Mouse (Mus musculus) liver, embryonic 15.5 days (tissue): ENCODE results near the gene Itpr2. TPM values are rescaled to one million over a fixed set of nuclear protein-coding genes. Genes with fewer than 3 reads are reported as not detected.

ENCODE experiments used
- ATAC-seq: fragments of 200-750 bp; cut with Nextera tagmentation; 2 replicates; pipeline ENCODE4 v1.8.0; 2017; ENCODE audit warnings: moderate number of reproducible peaks, mild to moderate bottlenecking, moderate library complexity; ENCODE audit not compliant: insufficient read depth
- H3K27ac ChIP-seq: fragments of 300-500 bp; sonication (generic); replicated peaks from 2 replicates; pipeline ENCODE4 v1.5.1; 2015; ENCODE audit warnings: mild to moderate bottlenecking, inconsistent platforms
- H3K27me3 ChIP-seq: fragments of 300-500 bp; sonication (generic); 2 replicates; pipeline ENCODE4 v1.6.1; 2015; ENCODE audit warnings: mild to moderate bottlenecking, inconsistent platforms
- H3K36me3 ChIP-seq: fragments of 300-500 bp; sonication (generic); replicated peaks from 2 replicates; pipeline ENCODE4 v1.6.1; 2015; ENCODE audit warnings: moderate library complexity, mild to moderate bottlenecking, inconsistent platforms
- H3K4me1 ChIP-seq: fragments of 300-500 bp; sonication (generic); replicated peaks from 2 replicates; pipeline ENCODE4 v1.6.1; 2015; ENCODE audit warnings: inconsistent platforms
- H3K4me2 ChIP-seq: fragments of 300-500 bp; sonication (generic); 2 replicates; pipeline ENCODE4 v1.6.1; 2015; ENCODE audit warnings: moderate library complexity, mild to moderate bottlenecking, inconsistent platforms
- H3K4me3 ChIP-seq: fragments of 300-500 bp; sonication (generic); replicated peaks from 2 replicates; pipeline ENCODE4 v1.5.1; 2015; ENCODE audit warnings: mild to moderate bottlenecking, inconsistent platforms
- H3K9ac ChIP-seq: fragments of 300-500 bp; sonication (generic); 2 replicates; pipeline ENCODE4 v1.6.1; 2015; ENCODE audit warnings: moderate library complexity, mild to moderate bottlenecking, inconsistent platforms
- H3K9me3 ChIP-seq: fragments of 300-500 bp; sonication (generic); replicated peaks from 2 replicates; pipeline ENCODE4 v1.6.1; 2016; ENCODE audit warnings: inconsistent platforms
- WGBS: fragments of 180-500 bp; shearing (Covaris S2); methylation state at CpG from one replicate; pipeline ENCODE4 v1.1.7; 2015; ENCODE audit warnings: mixed read lengths; ENCODE audit not compliant: insufficient replicate concordance; 5-methylcytosine and 5-hydroxymethylcytosine counted together
- polyA plus RNA-seq: library from polyadenylated mRNA; unstranded; fragments of >200 nt; fragmentation: Nextera tagmentation; extraction: Ambion mirVana; gene quantifications from 2 replicates; pipeline ENCODE4 v1.2.1, GENCODE M21; 2015

Gene Itpr2
- polyA plus RNA-seq, 1 experiment from 2014 or later = 4.2 TPM

GRCm38 (mm10) chr6:146395616-146396015, 106.4 kb downstream of the Itpr2 start:
- H3K4me1 ChIP-seq = peaks cover 7% of the 10 kb centered on the region; the same call in 1 of the 2 replicates
- H3K9ac ChIP-seq = no peak overlapping the region
- no peak overlapping the region for H3K27ac ChIP-seq
- no peaks in the 10 kb centered on the region for H3K36me3 ChIP-seq
- H3K4me3 ChIP-seq = no peak overlapping the region
- no peaks in the 10 kb centered on the region for H3K9me3 ChIP-seq
- no peaks in the 10 kb centered on the region for H3K27me3 ChIP-seq
- no peak for ATAC-seq
- H3K4me2 ChIP-seq = no peak overlapping the region
- WGBS = 57% methylated on average over 4 of the region's 4 CpGs

DNA sequence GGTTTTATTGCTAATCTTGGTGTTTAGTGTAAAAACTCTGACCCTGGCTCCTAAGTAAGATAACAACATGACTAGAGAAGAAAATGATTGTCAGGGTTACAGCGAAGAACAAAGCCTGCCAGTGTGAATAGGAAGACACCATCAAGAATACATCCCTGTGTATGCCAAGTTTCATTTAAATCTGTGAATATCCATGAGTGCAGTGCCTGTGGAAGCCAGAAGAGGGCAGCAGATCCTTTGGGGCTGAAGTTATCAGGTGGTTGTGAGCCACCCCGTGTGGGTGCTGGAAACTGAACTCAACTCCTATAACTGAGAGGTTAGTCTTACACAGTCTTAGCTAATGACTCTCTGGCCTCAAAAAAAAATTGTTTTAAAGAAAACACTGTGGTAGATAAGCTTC, 109.8 kb downstream of the Itpr2 start:
- H3K27me3 ChIP-seq = no peaks in the 10 kb centered on the region
- H3K4me2 ChIP-seq = no peak overlapping the region
- H3K27ac ChIP-seq = no peak overlapping the region
- no peak for ATAC-seq
- H3K4me3 ChIP-seq = no peak overlapping the region
- no peak overlapping the region for H3K9ac ChIP-seq
- H3K9me3 ChIP-seq = no peaks in the 10 kb centered on the region
- WGBS = 63% methylated on average over 2 of the region's 2 CpGs
- no peaks in the 10 kb centered on the region for H3K36me3 ChIP-seq
- H3K4me1 ChIP-seq = no peaks in the 10 kb centered on the region

- no peak for ATAC-seq
- Histone ChIP-seq H3K36me3 (no peaks in the 10 kb centered on the region), H3K4me2 (no peak overlapping the region), H3K4me3 (no peak overlapping the region), H3K9me3 (no peaks in the 10 kb centered on the region), H3K27ac (no peak overlapping the region), H3K27me3 (no peaks in the 10 kb centered on the region), H3K4me1 (no peaks in the 10 kb centered on the region), H3K9ac (no peak overlapping the region)
- WGBS = 69% methylated on average over 4 of the region's 4 CpGs
Measured at GRCm38 (mm10) chr6:146390159-146390558, 111.9 kb downstream of the Itpr2 start.

DNA sequence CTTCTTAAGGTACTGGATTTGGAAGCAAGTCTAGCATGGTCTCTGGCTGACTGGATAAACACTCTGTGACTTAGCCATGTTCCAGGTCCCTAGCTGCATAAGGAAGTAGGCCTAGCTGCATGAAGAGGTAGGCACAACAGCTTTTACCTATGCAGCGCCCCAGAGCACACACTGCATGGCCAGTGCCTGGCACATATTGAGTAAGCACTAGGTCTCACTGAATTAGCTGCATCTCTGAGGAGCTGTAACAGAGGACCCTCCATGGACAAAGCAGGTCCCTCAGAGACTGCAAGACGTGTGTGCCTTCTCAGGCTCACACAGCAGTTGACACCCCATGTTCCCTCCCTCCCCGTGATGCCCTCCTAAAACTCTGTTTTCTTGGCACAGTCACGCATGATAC, 114.0 kb downstream of the Itpr2 start:
- no peak overlapping the region for H3K4me2 ChIP-seq
- H3K4me3 ChIP-seq = no peak overlapping the region
- WGBS = 69% methylated on average over 4 of the region's 4 CpGs
- no peaks in the 10 kb centered on the region for H3K27me3 ChIP-seq
- no peak overlapping the region for H3K9ac ChIP-seq
- ATAC-seq = no peak
- H3K9me3 ChIP-seq = no peaks in the 10 kb centered on the region
- H3K27ac ChIP-seq = no peak overlapping the region
- no peaks in the 10 kb centered on the region for H3K36me3 ChIP-seq
- H3K4me1 ChIP-seq = no peaks in the 10 kb centered on the region

- Histone ChIP-seq H3K4me2 (no peak overlapping the region), H3K27ac (no peak overlapping the region), H3K4me3 (no peak overlapping the region), H3K9ac (no peak overlapping the region), H3K27me3 (no peaks in the 10 kb centered on the region), H3K4me1 (no peaks in the 10 kb centered on the region), H3K9me3 (no peaks in the 10 kb centered on the region), H3K36me3 (no peaks in the 10 kb centered on the region)
- ATAC-seq = no peak
- WGBS = 40% methylated on average over 6 of the region's 6 CpGs
Measured at GRCm38 (mm10) chr6:146387039-146387713, 114.8 kb downstream of the Itpr2 start.

DNA sequence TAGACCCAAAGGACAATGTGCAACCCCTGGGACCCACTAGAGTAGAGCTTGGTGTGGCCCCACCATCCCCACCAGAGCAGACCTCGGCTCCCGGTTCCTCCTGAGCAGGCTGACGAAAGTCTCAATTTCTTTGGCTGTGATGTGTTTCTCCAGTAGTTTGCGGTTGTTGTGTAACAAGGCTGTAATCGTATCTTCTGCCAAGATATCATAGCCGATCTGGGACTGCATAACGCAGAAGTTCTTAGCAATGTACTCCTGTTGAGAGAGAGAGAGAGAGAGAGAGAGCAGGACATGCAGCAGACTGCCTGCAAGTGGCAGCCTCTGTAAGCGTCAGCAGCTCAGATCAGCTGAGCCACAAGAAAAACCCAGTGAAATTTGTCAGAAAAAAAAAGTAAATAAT, 122.8 kb downstream of the Itpr2 start:
- no peaks in the 10 kb centered on the region for H3K4me1 ChIP-seq
- H3K4me2 ChIP-seq = no peak overlapping the region
- H3K27ac ChIP-seq = no peak overlapping the region
- no peaks in the 10 kb centered on the region for H3K9me3 ChIP-seq
- H3K9ac ChIP-seq = no peak overlapping the region
- 62% methylated on average over 8 of the region's 8 CpGs for WGBS
- H3K36me3 ChIP-seq = no peaks in the 10 kb centered on the region
- H3K27me3 ChIP-seq = no peaks in the 10 kb centered on the region
- ATAC-seq = no peak
- no peak overlapping the region for H3K4me3 ChIP-seq

DNA sequence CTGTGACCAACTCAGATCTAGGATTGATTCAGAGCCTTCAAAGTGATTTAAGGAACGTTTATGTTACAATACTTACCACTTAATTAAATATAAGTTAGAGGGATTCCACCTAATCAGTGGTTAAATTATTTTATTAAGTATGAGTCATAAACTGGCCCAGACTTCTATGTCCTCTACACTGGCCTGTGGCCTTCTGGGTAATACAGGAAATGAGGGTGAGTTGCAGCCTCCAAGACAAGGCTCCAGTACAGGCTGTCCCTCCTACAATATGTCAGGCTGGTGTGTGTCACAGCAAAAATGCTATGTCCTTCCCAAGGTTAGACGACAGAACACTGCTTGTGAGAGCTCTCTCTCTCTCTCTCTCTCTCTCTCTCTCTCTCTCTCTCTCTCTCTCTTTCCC, 130.5 kb downstream of the Itpr2 start:
- WGBS = 50% methylated on average over 2 of the region's 2 CpGs
- Histone ChIP-seq H3K27me3 (no peaks in the 10 kb centered on the region), H3K9ac (no peak overlapping the region), H3K4me2 (no peak overlapping the region), H3K27ac (no peak overlapping the region), H3K4me1 (no peaks in the 10 kb centered on the region), H3K9me3 (no peaks in the 10 kb centered on the region), H3K4me3 (no peak overlapping the region), H3K36me3 (no peaks in the 10 kb centered on the region)
- ATAC-seq = no peak

GRCm38 (mm10) chr6:146366180-146366579, 135.8 kb downstream of the Itpr2 start:
- Histone ChIP-seq H3K9ac (no peak overlapping the region), H3K27ac (no peak overlapping the region), H3K4me2 (no peak overlapping the region), H3K9me3 (no peaks in the 10 kb centered on the region), H3K36me3 (no peaks in the 10 kb centered on the region), H3K4me1 (no peaks in the 10 kb centered on the region), H3K27me3 (no peaks in the 10 kb centered on the region), H3K4me3 (no peak overlapping the region)
- ATAC-seq = no peak
- 64% methylated on average over 4 of the region's 4 CpGs for WGBS

GRCm38 (mm10) chr6:146357911-146358310, 144.1 kb downstream of the Itpr2 start:
- H3K27ac ChIP-seq = no peak overlapping the region
- H3K4me3 ChIP-seq = no peak overlapping the region
- H3K36me3 ChIP-seq = no peaks in the 10 kb centered on the region
- no peaks in the 10 kb centered on the region for H3K27me3 ChIP-seq
- WGBS = 49% methylated on average over 4 of the region's 4 CpGs
- H3K9me3 ChIP-seq = no peaks in the 10 kb centered on the region
- no peaks in the 10 kb centered on the region for H3K4me1 ChIP-seq
- no peak overlapping the region for H3K9ac ChIP-seq
- ATAC-seq = no peak
- no peak overlapping the region for H3K4me2 ChIP-seq

GRCm38 (mm10) chr6:146352258-146352805, 149.7 kb downstream of the Itpr2 start:
- H3K9me3 ChIP-seq = no peaks in the 10 kb centered on the region
- 62% methylated on average over 9 of the region's 9 CpGs for WGBS
- H3K4me1 ChIP-seq = no peaks in the 10 kb centered on the region

DNA sequence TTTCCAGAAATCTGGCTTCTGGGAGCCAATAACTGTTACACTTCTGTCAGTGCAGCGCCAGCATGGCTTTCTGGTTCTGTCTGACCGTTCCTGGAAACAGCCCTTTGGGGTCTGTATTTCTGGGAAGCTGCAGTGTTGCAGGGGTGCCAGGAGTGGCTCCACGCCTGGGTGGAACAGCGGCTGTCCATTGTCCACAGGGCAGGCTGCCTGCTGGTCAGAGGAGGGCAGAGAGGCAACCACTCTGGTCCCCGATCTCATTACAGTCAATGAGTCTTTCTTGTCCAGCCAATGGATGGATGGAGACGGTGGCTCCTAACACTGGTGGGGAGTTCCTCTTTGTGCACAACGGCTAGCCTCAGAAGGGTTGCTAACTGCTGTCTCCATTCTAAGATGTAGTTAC, 150.2 kb downstream of the Itpr2 start:
- no peaks in the 10 kb centered on the region for H3K27me3 ChIP-seq
- no peaks in the 10 kb centered on the region for H3K9me3 ChIP-seq
- no peaks in the 10 kb centered on the region for H3K4me1 ChIP-seq
- no peak overlapping the region for H3K9ac ChIP-seq
- no peak for ATAC-seq
- H3K36me3 ChIP-seq = no peaks in the 10 kb centered on the region
- WGBS = 51% methylated on average over 7 of the region's 7 CpGs
- H3K4me2 ChIP-seq = no peak overlapping the region
- H3K4me3 ChIP-seq = no peak overlapping the region
- no peak overlapping the region for H3K27ac ChIP-seq

More at GRCm38 (mm10) chr6:146352258-146352805, 149.7 kb downstream of the Itpr2 start:
- no peaks in the 10 kb centered on the region for H3K36me3 ChIP-seq
- no peak overlapping the region for H3K4me2 ChIP-seq
- H3K27me3 ChIP-seq = no peaks in the 10 kb centered on the region
- no peak overlapping the region for H3K27ac ChIP-seq
- no peak overlapping the region for H3K9ac ChIP-seq
- no peak for ATAC-seq
- H3K4me3 ChIP-seq = no peak overlapping the region

DNA sequence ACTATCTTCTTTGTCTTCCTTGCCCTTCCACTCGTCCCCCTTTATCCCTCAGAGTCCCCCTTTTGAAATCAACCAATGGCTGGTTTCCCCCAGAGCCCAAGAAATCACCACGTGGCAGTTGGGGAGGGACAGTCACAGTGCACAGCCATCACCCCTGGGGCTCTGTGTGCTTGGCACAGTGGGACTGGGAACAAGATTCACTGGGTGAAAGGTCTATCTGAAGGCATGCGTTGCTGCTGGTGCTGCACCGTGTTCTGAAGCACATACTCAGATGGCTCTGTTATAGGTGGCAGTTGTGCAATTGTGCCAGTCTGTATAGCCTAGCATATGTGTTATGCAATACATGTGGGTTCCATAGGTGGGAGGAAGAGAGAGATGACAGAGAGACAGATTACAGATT, 154.5 kb downstream of the Itpr2 start:
- WGBS = 45% methylated on average over 4 of the region's 4 CpGs
- no peak overlapping the region for H3K9ac ChIP-seq
- no peaks in the 10 kb centered on the region for H3K27me3 ChIP-seq
- H3K4me1 ChIP-seq = no peaks in the 10 kb centered on the region
- no peak overlapping the region for H3K4me2 ChIP-seq
- no peak for ATAC-seq
- H3K36me3 ChIP-seq = no peaks in the 10 kb centered on the region
- no peak overlapping the region for H3K27ac ChIP-seq
- no peak overlapping the region for H3K4me3 ChIP-seq
- no peaks in the 10 kb centered on the region for H3K9me3 ChIP-seq
